Mouse (Mus musculus) lung, embryonic 16.5 days (tissue): ENCODE results near the gene Skp1a. TPM values are rescaled to one million over a fixed set of nuclear protein-coding genes. Genes with fewer than 3 reads are reported as not detected.
A peak's percentile ranks its signal among the peaks of the same experiment; 100 is the strongest.

ENCODE experiments used
- ATAC-seq: fragments of 200-750 bp; cut with Nextera tagmentation; 2 replicates; pipeline ENCODE4 v1.8.0; 2017; ENCODE audit warnings: low read depth, mild to moderate bottlenecking, moderate library complexity
- H3K27ac ChIP-seq: fragments of 300-500 bp; sonication (generic); 2 replicates; pipeline ENCODE4 v1.5.1; 2014; ENCODE audit warnings: mild to moderate bottlenecking, control low read depth, low read length
- H3K27me3 ChIP-seq: fragments of 300-500 bp; sonication (generic); 2 replicates; pipeline ENCODE4 v1.6.1; 2014; ENCODE audit warnings: low read depth, low read length, mixed read lengths; ENCODE audit not compliant: control insufficient read depth, insufficient read depth
- H3K36me3 ChIP-seq: fragments of 300-500 bp; sonication (generic); 2 replicates; pipeline ENCODE4 v1.6.1; 2014; ENCODE audit warnings: low read length; ENCODE audit not compliant: control insufficient read depth, insufficient read depth
- H3K4me1 ChIP-seq: fragments of 300-500 bp; sonication (generic); replicated peaks from 2 replicates; pipeline ENCODE4 v1.6.1; 2014; ENCODE audit warnings: low read length, mixed read lengths; ENCODE audit not compliant: control insufficient read depth, insufficient read depth
- H3K4me2 ChIP-seq: fragments of 300-500 bp; sonication (generic); 2 replicates; pipeline ENCODE4 v1.6.1; 2014; ENCODE audit warnings: low read depth, low read length, control low read depth
- H3K4me3 ChIP-seq: fragments of 300-500 bp; sonication (generic); 2 replicates; pipeline ENCODE4 v1.5.1; 2014; ENCODE audit warnings: mild to moderate bottlenecking, low read length, control low read depth
- H3K9ac ChIP-seq: fragments of 300-500 bp; sonication (generic); 2 replicates; pipeline ENCODE4 v1.6.1; 2014; ENCODE audit warnings: low read length, control low read depth
- H3K9me3 ChIP-seq: fragments of 300-500 bp; sonication (generic); 2 replicates; pipeline ENCODE4 v1.6.1; 2016; ENCODE audit warnings: low read length; ENCODE audit not compliant: control insufficient read depth
- WGBS: fragments of 180-500 bp; shearing (Covaris S2); extraction: QIAGEN DNeasy Blood & Tissue Kit; methylation state at CpG from one replicate; pipeline ENCODE4 v1.1.7; 2014; 5-methylcytosine and 5-hydroxymethylcytosine counted together
- polyA plus RNA-seq: library from polyadenylated mRNA; unstranded; fragments of >200 nt; fragmentation: Nextera tagmentation; extraction: Ambion mirVana; gene quantifications from 2 replicates; pipeline ENCODE4 v1.2.1, GENCODE M21; 2015

Skp1a gene
- polyA plus RNA-seq, 1 experiment from 2014 or later: 833 TPM

DNA sequence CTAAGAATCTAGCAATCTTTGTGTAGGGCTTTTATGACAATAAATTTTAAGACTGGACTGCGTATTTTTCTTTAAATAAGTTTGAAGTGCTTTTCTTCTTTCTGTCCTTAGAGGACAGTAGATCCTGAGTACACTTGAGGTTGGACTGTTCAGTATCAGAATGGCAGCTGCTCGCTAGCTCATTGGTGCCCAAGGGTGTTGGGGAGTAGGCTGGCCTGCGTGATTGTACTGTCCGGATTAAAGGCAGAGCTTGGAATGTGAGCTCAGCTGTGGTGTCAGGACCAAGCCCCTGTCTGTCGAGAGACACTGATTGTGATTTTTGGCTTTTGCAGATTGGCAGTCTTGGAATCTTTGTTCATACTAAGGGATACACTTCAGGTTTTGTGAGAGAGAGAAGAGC lies 20.0 kb downstream of the Skp1a start:
- H3K36me3 ChIP-seq: peaks cover 4% of the 10 kb centered on the region
- ATAC-seq: no peak
- H3K27me3 ChIP-seq: no peaks in the 10 kb centered on the region

DNA sequence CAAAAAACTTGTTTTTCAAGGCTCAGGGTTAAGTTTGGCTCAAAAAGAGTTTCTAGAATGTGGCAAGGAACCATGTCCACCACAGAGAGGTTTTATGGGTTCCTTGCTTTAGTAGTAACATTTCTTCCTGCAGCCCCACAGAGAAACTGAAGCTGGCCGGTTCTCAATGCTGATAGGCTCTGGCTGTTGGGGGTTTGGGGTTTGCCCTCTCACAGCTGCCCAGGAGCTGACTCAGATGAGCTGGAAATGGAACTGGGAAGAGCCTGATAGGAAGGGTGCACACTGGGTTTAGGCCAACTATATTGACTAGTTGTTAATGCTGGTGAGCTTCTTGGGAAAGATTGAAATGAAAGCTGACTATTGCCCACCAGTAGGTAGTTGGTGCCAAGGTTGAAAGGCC lies 20.9 kb downstream of the Skp1a start:
- Histone ChIP-seq H3K4me3 (no peak overlapping the region), H3K27ac (peak overlapping the region; percentile 42), H3K36me3 (peaks cover 8% of the 10 kb centered on the region), H3K4me2 (no peak overlapping the region), H3K27me3 (no peaks in the 10 kb centered on the region), H3K4me1 (0 out of 2 replicates have a peak, but pooled peaks cover 5% of the 10 kb centered on the region), H3K9ac (no peak overlapping the region), H3K9me3 (no peaks in the 10 kb centered on the region)
- no peak for ATAC-seq
- WGBS: 45% methylated on average over 1 of the region's 1 CpGs

More for the DNA sequence above, 20.0 kb downstream of the Skp1a start:
- 67% methylated on average over 5 of the region's 5 CpGs for WGBS
- Histone ChIP-seq H3K4me3 (no peak overlapping the region), H3K4me1 (0 out of 2 replicates have a peak, but pooled peaks cover 5% of the 10 kb centered on the region), H3K9me3 (no peaks in the 10 kb centered on the region), H3K9ac (no peak overlapping the region), H3K4me2 (no peak overlapping the region), H3K27ac (no peak overlapping the region)

- ATAC-seq: peak; percentile 62
- WGBS: 61% methylated on average over 11 of the region's 11 CpGs
These were observed 22.0 kb downstream of the Skp1a start for GRCm38 (mm10) chr11:52253674-52254375.

GRCm38 (mm10) chr11:52255077-52255476 lies 23.3 kb downstream of the Skp1a start:
- H3K4me1 ChIP-seq: 0 out of 2 replicates have a peak, but pooled peaks cover 5% of the 10 kb centered on the region
- no peaks in the 10 kb centered on the region for H3K27me3 ChIP-seq
- no peak for ATAC-seq
- H3K9ac ChIP-seq: no peak overlapping the region
- H3K4me2 ChIP-seq: no peak overlapping the region
- H3K27ac ChIP-seq: no peak overlapping the region
- no peaks in the 10 kb centered on the region for H3K9me3 ChIP-seq
- 87% methylated on average over 8 of the region's 8 CpGs for WGBS
- H3K36me3 ChIP-seq: peaks cover 8% of the 10 kb centered on the region; the same call in 1 of the 2 replicates
- H3K4me3 ChIP-seq: no peak overlapping the region

More at GRCm38 (mm10) chr11:52253674-52254375, 22.0 kb downstream of the Skp1a start:
- H3K27ac ChIP-seq: peak overlapping the region; percentile 42; the same call in 1 of the 2 replicates
- H3K4me3 ChIP-seq: no peak overlapping the region
- no peak overlapping the region for H3K9ac ChIP-seq
- no peaks in the 10 kb centered on the region for H3K9me3 ChIP-seq
- no peaks in the 10 kb centered on the region for H3K27me3 ChIP-seq
- 0 out of 2 replicates have a peak, but pooled peaks cover 5% of the 10 kb centered on the region for H3K4me1 ChIP-seq
- H3K4me2 ChIP-seq: no peak overlapping the region
- H3K36me3 ChIP-seq: peaks cover 8% of the 10 kb centered on the region

DNA sequence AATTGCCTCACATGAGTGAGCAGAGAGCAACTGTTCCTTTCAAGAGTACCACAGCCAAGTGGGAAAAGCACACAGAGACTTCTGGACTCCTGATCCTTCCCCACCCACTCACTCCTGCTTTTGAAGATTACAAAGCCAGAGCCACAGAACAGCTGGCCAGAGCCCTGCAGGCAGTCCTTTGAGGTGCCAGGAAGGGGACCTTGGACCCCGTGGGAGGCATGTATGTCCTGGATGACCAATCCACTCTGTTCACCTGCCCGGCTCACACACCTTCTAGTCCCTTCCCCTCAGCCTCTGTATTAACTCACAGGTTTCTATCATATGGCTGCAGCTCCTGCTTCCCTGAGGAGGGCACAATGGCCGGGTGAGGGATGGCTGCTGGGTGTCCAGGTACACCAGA lies 25.6 kb downstream of the Skp1a start:
- Histone ChIP-seq H3K27me3 (no peaks in the 10 kb centered on the region), H3K4me3 (no peak overlapping the region), H3K4me1 (0 out of 2 replicates have a peak, but pooled peaks cover 5% of the 10 kb centered on the region), H3K9ac (no peak overlapping the region), H3K27ac (no peak overlapping the region), H3K4me2 (no peak overlapping the region), H3K9me3 (no peaks in the 10 kb centered on the region), H3K36me3 (peaks cover 8% of the 10 kb centered on the region)
- 84% methylated on average over 3 of the region's 3 CpGs for WGBS
- ATAC-seq: no peak

DNA sequence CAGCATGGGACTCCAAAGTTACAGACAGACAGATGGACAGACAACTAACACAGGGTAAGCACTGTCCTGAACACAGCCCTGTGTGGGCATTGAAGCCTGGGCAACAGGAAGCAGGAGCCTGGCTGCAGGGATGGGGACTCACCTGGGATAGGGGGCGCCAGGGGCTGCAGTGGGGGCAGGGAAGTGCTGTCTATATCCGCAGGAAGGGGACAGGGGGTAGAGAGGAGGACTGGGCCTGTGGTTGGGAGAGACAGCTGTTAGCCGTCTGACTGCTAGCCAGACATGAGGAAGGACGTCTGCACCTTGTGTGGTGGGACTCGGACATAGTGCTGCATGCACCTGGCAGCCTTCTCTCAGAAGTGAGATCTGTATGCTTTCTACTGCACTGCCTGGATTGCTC lies 26.9 kb downstream of the Skp1a start:
- no peaks in the 10 kb centered on the region for H3K4me1 ChIP-seq
- no peak overlapping the region for H3K27ac ChIP-seq
- ATAC-seq: no peak
- H3K9ac ChIP-seq: no peak overlapping the region
- 65% methylated on average over 5 of the region's 5 CpGs for WGBS
- H3K36me3 ChIP-seq: peaks cover 8% of the 10 kb centered on the region
- no peaks in the 10 kb centered on the region for H3K9me3 ChIP-seq
- no peak overlapping the region for H3K4me3 ChIP-seq
- H3K4me2 ChIP-seq: no peak overlapping the region
- H3K27me3 ChIP-seq: no peaks in the 10 kb centered on the region

- Histone ChIP-seq H3K27ac (no peak overlapping the region), H3K4me1 (peaks cover 9% of the 10 kb centered on the region), H3K4me3 (no peak overlapping the region), H3K27me3 (no peaks in the 10 kb centered on the region), H3K9ac (no peak overlapping the region), H3K9me3 (no peaks in the 10 kb centered on the region), H3K4me2 (no peak overlapping the region), H3K36me3 (peaks cover 8% of the 10 kb centered on the region)
- no peak for ATAC-seq
- 76% methylated on average over 4 of the region's 4 CpGs for WGBS
These were observed 29.1 kb downstream of the Skp1a start for GRCm38 (mm10) chr11:52260878-52261277.

- peaks cover 11% of the 10 kb centered on the region for H3K4me1 ChIP-seq
- WGBS: 40% methylated on average over 5 of the region's 5 CpGs
- no peaks in the 10 kb centered on the region for H3K9me3 ChIP-seq
- no peak overlapping the region for H3K27ac ChIP-seq
- H3K27me3 ChIP-seq: no peaks in the 10 kb centered on the region
- no peak overlapping the region for H3K4me3 ChIP-seq
- peaks cover 4% of the 10 kb centered on the region for H3K36me3 ChIP-seq
- H3K4me2 ChIP-seq: no peak overlapping the region
- ATAC-seq: no peak
- no peak overlapping the region for H3K9ac ChIP-seq
These were observed 30.1 kb downstream of the Skp1a start for GRCm38 (mm10) chr11:52261937-52262336.

GRCm38 (mm10) chr11:52262338-52262737 lies 30.5 kb downstream of the Skp1a start:
- Histone ChIP-seq H3K4me2 (no peak overlapping the region), H3K4me3 (no peak overlapping the region), H3K9ac (no peak overlapping the region), H3K9me3 (no peaks in the 10 kb centered on the region), H3K27ac (no peak overlapping the region), H3K36me3 (peaks cover 2% of the 10 kb centered on the region), H3K27me3 (no peaks in the 10 kb centered on the region), H3K4me1 (peaks cover 11% of the 10 kb centered on the region)
- no peak for ATAC-seq
- 82% methylated on average over 11 of the region's 11 CpGs for WGBS
